Mouse (Mus musculus): ENCODE results near the gene Wdfy4.

DNA sequence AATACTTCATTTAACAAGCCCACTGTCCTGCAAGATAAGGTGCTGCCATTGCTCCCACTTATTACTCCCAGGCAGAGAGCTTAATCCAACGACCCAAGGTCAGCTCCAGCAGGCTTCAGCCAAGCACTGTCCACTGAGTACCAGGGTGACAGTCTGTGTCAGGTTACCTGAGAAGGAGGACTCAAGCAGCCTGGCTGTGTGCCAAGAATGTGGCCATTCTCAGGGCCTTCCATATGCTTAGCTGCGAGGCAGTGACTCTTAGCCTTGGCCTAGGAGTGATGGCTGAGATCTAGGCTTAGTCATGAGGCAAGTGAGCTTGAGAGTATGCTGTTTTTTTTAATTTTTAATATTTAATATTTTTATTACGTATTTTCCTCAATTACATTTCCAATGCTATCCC, 80.5 kb downstream of the Wdfy4 start:
- no peak for TF ChIP-seq CTCF (IDR thresholded peaks at IDR 0.05; ENCODE audit: borderline replicate concordance, extremely low read depth, insufficient read depth, insufficient read length)
- no peak for TF ChIP-seq POLR2A (IDR thresholded peaks at IDR 0.05; ENCODE audit: borderline replicate concordance, extremely low read depth, insufficient read depth, insufficient read length, poor library complexity, severe bottlenecking)

All from brain, embryonic 14.5 days (tissue).